Mouse (Mus musculus): Measurements from ENCODE around the gene Chchd2.

Gene Chchd2

GRCm38 (mm10) chr5:129878946-129879345 lies 8.3 kb downstream of the Chchd2 start:
- no peak for DNase-seq (ENCODE audit: low read depth, low spot score)

GRCm38 (mm10) chr5:129877731-129878455 lies 9.4 kb downstream of the Chchd2 start:
- no peak for DNase-seq (ENCODE audit: low read depth, low spot score)

GRCm38 (mm10) chr5:129875098-129875497 lies 12.2 kb downstream of the Chchd2 start:
- no peak for DNase-seq (ENCODE audit: low read depth, low spot score)

GRCm38 (mm10) chr5:129873942-129874341 lies 13.3 kb downstream of the Chchd2 start:
- DNase-seq (ENCODE audit: low read depth, low spot score): no peak

GRCm38 (mm10) chr5:129871238-129871637 lies 16.0 kb downstream of the Chchd2 start:
- DNase-seq (ENCODE audit: low read depth, low spot score): no peak

GRCm38 (mm10) chr5:129869238-129869995 lies 17.9 kb downstream of the Chchd2 start:
- DNase-seq (ENCODE audit: low read depth, low spot score): no peak

GRCm38 (mm10) chr5:129865841-129866240 lies 21.4 kb downstream of the Chchd2 start:
- no peak for DNase-seq (ENCODE audit: low read depth, low spot score)

- DNase-seq (ENCODE audit: low read depth, low spot score): no peak
These were observed 22.8 kb downstream of the Chchd2 start for GRCm38 (mm10) chr5:129864467-129864866.

GRCm38 (mm10) chr5:129862325-129862724 lies 24.9 kb downstream of the Chchd2 start:
- DNase-seq (ENCODE audit: low read depth, low spot score): no peak

GRCm38 (mm10) chr5:129856414-129856813 lies 30.9 kb downstream of the Chchd2 start:
- no peak for DNase-seq (ENCODE audit: low read depth, low spot score)

- no peak for DNase-seq (ENCODE audit: low read depth, low spot score)
These were observed 32.1 kb downstream of the Chchd2 start for GRCm38 (mm10) chr5:129855163-129855562.

- DNase-seq (ENCODE audit: low read depth, low spot score): no peak
These were observed 39.8 kb downstream of the Chchd2 start for GRCm38 (mm10) chr5:129847558-129847820.

- DNase-seq (ENCODE audit: low read depth, low spot score): peak; percentile 93
These were observed 40.3 kb downstream of the Chchd2 start, which contains the start of gene Sumf2 for GRCm38 (mm10) chr5:129846752-129847557. Gene Sumf2, plus strand, starts transcription at chr5:129846986.

- DNase-seq (ENCODE audit: low read depth, low spot score): no peak
These were observed 42.4 kb downstream of the Chchd2 start for GRCm38 (mm10) chr5:129844848-129845247.

Data from c-Kit-negative CD71-positive TER-119-positive erythroid progenitor cells, embryonic 14.5 days (primary cell).